Mouse (Mus musculus): ENCODE measurements around the gene Trmt5.

The Trmt5 gene

GRCm38 (mm10) chr12:73269933-73270332 lies 16.6 kb downstream of the Trmt5 start:
- DNase-seq (ENCODE audit: low read depth, low spot score): no peak

GRCm38 (mm10) chr12:73269531-73269930 lies 17.0 kb downstream of the Trmt5 start:
- no peak for DNase-seq (ENCODE audit: low read depth, low spot score)

DNA sequence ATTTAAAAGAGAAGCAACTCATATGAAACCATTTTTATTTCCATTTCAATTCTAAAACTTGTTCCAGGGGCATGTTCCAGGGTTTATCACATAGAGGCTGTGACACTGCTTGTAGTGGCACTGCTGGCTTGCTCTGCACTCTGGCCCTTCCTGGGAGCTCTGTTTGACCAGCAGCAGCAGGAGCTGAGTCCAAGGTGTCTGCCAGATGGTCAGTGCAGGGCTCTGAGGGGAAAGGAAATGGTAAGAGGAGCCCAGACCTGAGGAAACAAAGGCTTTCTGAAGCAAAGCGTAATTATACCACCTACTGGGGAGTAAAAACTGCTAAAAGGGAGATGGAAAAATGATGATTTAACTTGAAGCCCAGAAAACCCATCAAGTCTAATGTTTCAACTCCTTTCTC lies 18.0 kb downstream of the Trmt5 start:
- DNase-seq (ENCODE audit: low read depth, low spot score): no peak

- DNase-seq (ENCODE audit: low read depth, low spot score): no peak
Observed at GRCm38 (mm10) chr12:73266597-73266996, 19.9 kb downstream of the Trmt5 start.

DNA sequence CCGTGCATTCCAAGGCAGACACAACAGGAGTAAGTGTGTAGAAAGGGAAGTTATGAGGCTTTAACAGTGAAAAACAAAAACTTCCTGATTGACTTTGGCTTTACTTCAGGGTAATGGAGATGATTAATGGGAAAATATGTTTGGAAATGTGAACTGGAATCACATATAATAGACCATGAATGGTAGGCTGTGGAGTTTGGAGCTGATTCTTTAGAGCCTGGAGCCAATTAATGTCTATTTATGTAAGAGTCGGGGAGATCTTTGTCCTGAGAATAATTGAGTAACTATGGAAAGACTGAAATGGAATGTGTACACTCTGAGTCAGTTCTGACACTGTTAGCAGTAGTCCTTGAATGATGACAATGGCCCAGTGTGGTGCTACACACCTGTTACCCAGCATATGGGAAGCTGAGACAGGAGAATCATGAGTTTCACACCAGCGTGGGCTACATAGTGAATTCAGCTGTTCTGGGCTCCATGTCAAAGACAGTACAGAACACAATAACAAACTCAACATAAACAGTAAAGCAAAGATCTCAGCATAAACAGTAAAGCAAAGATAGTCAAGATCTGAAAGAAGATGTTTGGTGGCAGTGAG lies 21.0 kb downstream of the Trmt5 start:
- no peak for DNase-seq (ENCODE audit: low read depth, low spot score)

GRCm38 (mm10) chr12:73260339-73260738 lies 26.2 kb downstream of the Trmt5 start:
- DNase-seq (ENCODE audit: low read depth, low spot score): no peak

- no peak for DNase-seq (ENCODE audit: low read depth, low spot score)
Observed at GRCm38 (mm10) chr12:73259269-73259668, 27.2 kb downstream of the Trmt5 start.

GRCm38 (mm10) chr12:73255006-73255405 lies 31.5 kb downstream of the Trmt5 start:
- DNase-seq (ENCODE audit: low read depth, low spot score): no peak

DNA sequence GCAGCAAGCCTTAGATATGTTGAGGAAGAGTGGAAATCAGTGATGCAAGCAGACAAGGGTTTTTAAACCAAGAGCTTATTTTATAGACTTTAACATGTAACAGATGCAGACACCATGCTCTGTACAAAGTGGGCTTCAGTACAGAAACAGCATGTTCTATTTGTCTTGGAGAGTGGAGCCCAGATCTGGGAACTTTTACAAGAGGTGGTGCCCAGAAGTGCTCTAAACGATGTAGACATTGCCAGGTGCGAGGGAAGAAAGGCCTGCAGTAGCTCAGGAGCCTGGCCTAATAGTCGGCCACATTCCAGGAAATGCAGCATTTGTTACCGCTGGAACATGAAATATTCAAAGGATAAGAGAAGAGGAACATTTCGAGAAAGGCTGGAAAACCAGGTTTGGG lies 40.8 kb downstream of the Trmt5 start:
- DNase-seq (ENCODE audit: low read depth, low spot score): no peak

GRCm38 (mm10) chr12:73241960-73242359 lies 44.5 kb downstream of the Trmt5 start:
- DNase-seq (ENCODE audit: low read depth, low spot score): no peak

GRCm38 (mm10) chr12:73232586-73232985 lies 53.9 kb downstream of the Trmt5 start:
- DNase-seq (ENCODE audit: low read depth, low spot score): no peak

DNA sequence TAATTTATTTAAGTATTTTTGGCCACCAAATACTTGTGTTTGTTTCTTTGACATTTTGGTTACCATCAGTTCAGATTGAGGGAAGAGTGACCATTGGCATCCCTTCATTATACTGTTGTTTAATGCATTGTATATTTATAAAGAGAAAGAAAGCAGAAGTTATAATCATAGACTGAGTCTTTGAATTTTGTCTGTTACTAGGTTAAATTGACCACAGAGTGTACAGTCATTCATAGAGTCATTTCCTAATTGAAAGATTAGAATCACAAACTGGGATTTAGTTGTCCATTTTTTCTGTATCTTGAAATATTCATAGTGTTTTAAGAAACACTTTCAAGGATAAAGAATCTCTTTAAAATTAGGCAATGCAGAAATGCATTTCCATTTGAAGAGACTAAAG lies 55.0 kb downstream of the Trmt5 start:
- no peak for DNase-seq (ENCODE audit: low read depth, low spot score)

DNA sequence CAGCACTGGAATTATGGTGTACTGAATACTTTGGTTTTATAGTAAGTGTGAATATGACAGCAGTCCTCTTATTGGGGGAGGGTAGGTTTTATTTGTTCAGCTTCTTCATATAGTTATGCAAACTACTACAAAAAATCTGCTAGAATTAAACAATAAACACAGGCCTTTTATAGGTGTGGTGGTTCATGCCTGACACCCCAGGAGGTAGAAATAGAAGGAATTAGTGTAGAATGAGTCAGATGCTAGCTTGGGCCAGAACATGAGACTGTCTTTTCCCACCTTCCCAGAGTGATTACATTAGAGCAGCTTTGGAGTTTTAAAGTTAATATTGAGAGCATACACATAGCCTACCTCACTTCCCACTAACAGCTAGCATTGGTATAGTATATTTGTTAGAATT lies 56.3 kb downstream of the Trmt5 start:
- no peak for DNase-seq (ENCODE audit: low read depth, low spot score)
